Mouse (Mus musculus): ENCODE measurements around the gene Zfp513.
A peak's percentile ranks its signal among the peaks of the same experiment; 100 is the strongest.

The Zfp513 gene

GRCm38 (mm10) chr5:31168630-31169029 lies 33.5 kb downstream of the Zfp513 start:
- DNase-seq (ENCODE audit: low spot score in 2 of 2), result no peak

- no peak for DNase-seq (ENCODE audit: low spot score in 2 of 2)
These were observed 37.2 kb downstream of the Zfp513 start for GRCm38 (mm10) chr5:31164878-31165277.

GRCm38 (mm10) chr5:31162462-31162861 lies 39.6 kb downstream of the Zfp513 start:
- DNase-seq (ENCODE audit: low spot score in 2 of 2), result no peak

- DNase-seq (ENCODE audit: low spot score in 2 of 2), result peak; percentile 65 to 71
These were observed 48.0 kb downstream of the Zfp513 start, which contains the start of gene Mpv17 for GRCm38 (mm10) chr5:31154152-31154553. Gene Mpv17, minus strand, starts transcription at chr5:31154251.

GRCm38 (mm10) chr5:31153516-31154151 lies 48.5 kb downstream of the Zfp513 start:
- DNase-seq (ENCODE audit: low spot score in 2 of 2), result no peak

GRCm38 (mm10) chr5:31151746-31152145 lies 50.4 kb downstream of the Zfp513 start:
- no peak for DNase-seq (ENCODE audit: low spot score in 2 of 2)

- DNase-seq (ENCODE audit: low spot score in 2 of 2), result no peak
These were observed 52.3 kb downstream of the Zfp513 start for GRCm38 (mm10) chr5:31149781-31150180.

Measured in natural killer cell, adult 2 months (primary cell).